8 mouse cellular contexts compared by ENCODE assay signal in genomic region chr9:49051349-49051748, GRCm38 (mm10). TPM values are rescaled to one million over a fixed set of nuclear protein-coding genes. Genes with fewer than 3 reads are reported as not detected.
DNase-seq lines count a peak whose midpoint lies in the region; ATAC-seq and TF ChIP-seq lines count a peak whose summit lies in the region.

No protein-coding gene starts in this region.

- no peak for TF ChIP-seq POLR2A in myocyte (IDR thresholded peaks at IDR 0.05; ENCODE audit: insufficient read length, low read depth)
- TF ChIP-seq POLR2A in testis, adult 2 months (IDR thresholded peaks at IDR 0.05; ENCODE audit: control insufficient read depth, low read depth, low read length) = no peak

- H3K27ac ChIP-seq in intestine, embryonic 14.5 days (ENCODE audit: low read depth) = no peak overlapping the region
- no peak overlapping the region for H3K27ac ChIP-seq in intestine, embryonic 15.5 days
- no peak overlapping the region for H3K27ac ChIP-seq in testis, adult 2 months (ENCODE audit: control insufficient read depth, insufficient read depth, low read depth, low read length)

- H3ac ChIP-seq in myocyte (ENCODE audit: control insufficient read depth, insufficient read length) = no peak overlapping the region

- peaks cover 4% of the 10 kb centered on the region; the same call in 1 of the 2 replicates for H3K4me1 ChIP-seq in intestine, embryonic 14.5 days (replicated peaks; ENCODE audit: control insufficient read depth, insufficient read depth, low read length)
- 0 out of 2 replicates have a peak, but pooled peaks cover 1% of the 10 kb centered on the region for H3K4me1 ChIP-seq in intestine, embryonic 15.5 days (replicated peaks)
- no peaks in the 10 kb centered on the region for H3K4me1 ChIP-seq in testis, adult 2 months (ENCODE audit: control insufficient read depth, insufficient read depth, low read length)

- H3K4me3 ChIP-seq in intestine, embryonic 14.5 days (ENCODE audit: low read depth, low read length) = no peak overlapping the region
- H3K4me3 ChIP-seq in intestine, embryonic 15.5 days (replicated peaks) = no peak overlapping the region
- no peak overlapping the region for H3K4me3 ChIP-seq in myocyte
- no peak overlapping the region for H3K4me3 ChIP-seq in testis, adult 2 months (ENCODE audit: control insufficient read depth, low read depth, low read length)

- TF ChIP-seq CTCF in testis, adult 2 months (IDR thresholded peaks at IDR 0.05; ENCODE audit: control insufficient read depth, insufficient read depth, insufficient replicate concordance, low read depth, low read length) = peak; percentile 44; the same call in 1 of the 2 replicates

- peak; percentile 75 for DNase-seq in intestine, embryonic 14.5 days (ENCODE audit: low spot score)
- DNase-seq in R1 (ENCODE audit: low read depth, low spot score) = peak; percentile 84
- peak; percentile 85 to 87 for DNase-seq in cerebellum, postnatal 10 days
- DNase-seq in heart, adult 9 months (ENCODE audit: low spot score in 2 of 2) = peak; percentile 35 to 46
- peak; percentile 33 for DNase-seq in left cerebral cortex, adult 11 months (ENCODE audit: low spot score)

- no peak for ATAC-seq in intestine, embryonic 14.5 days (replicated peaks; ENCODE audit: low FRiP score, low TSS enrichment, low read depth)
- no peak for ATAC-seq in intestine, embryonic 15.5 days

- H3K27me3 ChIP-seq in intestine, embryonic 14.5 days (replicated peaks; ENCODE audit: control insufficient read depth, insufficient read depth, low read length) = no peaks in the 10 kb centered on the region
- no peaks in the 10 kb centered on the region for H3K27me3 ChIP-seq in intestine, embryonic 15.5 days (replicated peaks)
- no peaks in the 10 kb centered on the region for H3K27me3 ChIP-seq in myocyte (ENCODE audit: control insufficient read depth, insufficient read depth, insufficient read length)
- H3K27me3 ChIP-seq in testis, adult 2 months (ENCODE audit: control insufficient read depth, insufficient read depth, low read length) = no peaks in the 10 kb centered on the region

- H3K4me2 ChIP-seq in intestine, embryonic 14.5 days (ENCODE audit: low read length) = no peak overlapping the region
- no peak overlapping the region for H3K4me2 ChIP-seq in intestine, embryonic 15.5 days (replicated peaks)
- no peak overlapping the region for H3K4me2 ChIP-seq in myocyte (ENCODE audit: low read depth)

- H3K9me3 ChIP-seq in intestine, embryonic 14.5 days (ENCODE audit: control insufficient read depth, low read length) = no peaks in the 10 kb centered on the region
- no peaks in the 10 kb centered on the region for H3K9me3 ChIP-seq in intestine, embryonic 15.5 days

- no peak overlapping the region for H3K9ac ChIP-seq in intestine, embryonic 14.5 days (ENCODE audit: low read length)
- no peak overlapping the region for H3K9ac ChIP-seq in intestine, embryonic 15.5 days

- no peaks in the 10 kb centered on the region for H3K36me3 ChIP-seq in intestine, embryonic 14.5 days (ENCODE audit: control insufficient read depth, insufficient read depth, low read length)
- no peaks in the 10 kb centered on the region for H3K36me3 ChIP-seq in intestine, embryonic 15.5 days
- H3K36me3 ChIP-seq in myocyte (ENCODE audit: control insufficient read depth, insufficient read depth) = no peaks in the 10 kb centered on the region
- H3K36me3 ChIP-seq in testis, adult 2 months (ENCODE audit: control insufficient read depth, insufficient read depth, low read length) = no peaks in the 10 kb centered on the region

- H3K79me2 ChIP-seq in myocyte (ENCODE audit: control insufficient read depth, insufficient read depth) = peaks cover 6% of the 10 kb centered on the region

- WGBS in intestine, embryonic 14.5 days = 13% methylated on average over 5 of the region's 5 CpGs
- whole genome bisulfite sequencing in intestine, embryonic 15.5 days = 15% methylated on average over 5 of the region's 5 CpGs

TF ChIP-seq in myocyte, 11 proteins besides CTCF, POLR2A, EP300 and RAD21:
- TF ChIP-seq SRF (IDR thresholded peaks at IDR 0.05; ENCODE audit: control insufficient read depth, insufficient read length, low read depth) = no peak
- no peak for TF ChIP-seq TCF12 (IDR thresholded peaks at IDR 0.05; ENCODE audit: insufficient read depth, poor library complexity, severe bottlenecking)
- TF ChIP-seq MYOD1 (IDR thresholded peaks at IDR 0.05; ENCODE audit: control insufficient read depth in 1 of 3, insufficient read length in 2 of 3, low read depth in 2 of 3) = peak in 2 of 3 experiments; percentile 42 to 62
- TF ChIP-seq REST (IDR thresholded peaks at IDR 0.05; ENCODE audit: insufficient read depth, insufficient read length) = no peak
- TF ChIP-seq E2F4 (IDR thresholded peaks at IDR 0.05; ENCODE audit: insufficient read depth) = no peak
- TF ChIP-seq POLR2AphosphoS2 (IDR thresholded peaks at IDR 0.05; ENCODE audit: insufficient read length, low read depth) = no peak
- TF ChIP-seq CEBPB (IDR thresholded peaks at IDR 0.05; ENCODE audit: insufficient read depth, poor library complexity, severe bottlenecking) = no peak

RNA-seq across cellular contexts. Expression of gene Zw10, which starts 4.1 kb away (rescaled TPM):
- 37.0 and 44.0 TPM in 2 replicates for polyA plus RNA-seq in intestine, embryonic 14.5 days (2014; fragmentation: Nextera tagmentation; extraction: Ambion mirVana)
- polyA plus RNA-seq in intestine, embryonic 15.5 days (2015; fragmentation: Nextera tagmentation; extraction: Ambion mirVana) = 27.4 and 30.4 TPM in 2 replicates
- 10.2 TPM for polyA plus RNA-seq in myocyte (2012; fragmentation: generic; extraction: Trizol)
- 16.2 and 18.6 TPM in 2 replicates for polyA plus RNA-seq in testis, adult 2 months (2012; rRNA removed)

RNA-seq across cellular contexts. Expression of gene Tmprss5, which starts 29.7 kb away (rescaled TPM):
- polyA plus RNA-seq in intestine, embryonic 14.5 days (2014; fragmentation: Nextera tagmentation; extraction: Ambion mirVana) = 1.2 and 1.3 TPM in 2 replicates
- polyA plus RNA-seq in intestine, embryonic 15.5 days (2015; fragmentation: Nextera tagmentation; extraction: Ambion mirVana) = 0.90 and 1.2 TPM in 2 replicates
- polyA plus RNA-seq in myocyte (2012; fragmentation: generic; extraction: Trizol) = not detected
- polyA plus RNA-seq in testis, adult 2 months (2012; rRNA removed) = 1.7 and 2.1 TPM in 2 replicates

Comparison
In these comparisons a context has a peak if more than half of its experiments do, and no peak if none do; other contexts are left out.
1. DNase-seq: peak in every context shown above with its lines; median percentile 86 in cerebellum, postnatal 10 days; 84 in R1; 75 in intestine, embryonic 14.5 days; 40 in heart, adult 9 months; 33 in left cerebral cortex, adult 11 months.